Mouse (Mus musculus) limb, embryonic 15.5 days (tissue): ENCODE results near the gene Mtcl1. TPM values are rescaled to one million over a fixed set of nuclear protein-coding genes. Genes with fewer than 3 reads are reported as not detected.

Experiments used
- ATAC-seq: fragments of 200-750 bp; cut with Nextera tagmentation; 2 replicates; pipeline ENCODE4 v1.8.0; 2017; ENCODE audit warnings: low read depth, moderate TSS enrichment; ENCODE audit not compliant: insufficient number of reproducible peaks, low FRiP score, low TSS enrichment
- H3K27ac ChIP-seq: fragments of 300-500 bp; sonication (generic); 2 replicates; pipeline ENCODE4 v1.5.1; 2015; ENCODE audit warnings: moderate library complexity, mild to moderate bottlenecking, inconsistent platforms
- H3K27me3 ChIP-seq: fragments of 300-500 bp; sonication (generic); 2 replicates; pipeline ENCODE4 v1.6.1; 2015; ENCODE audit warnings: inconsistent platforms
- H3K36me3 ChIP-seq: fragments of 300-500 bp; sonication (generic); 2 replicates; pipeline ENCODE4 v1.6.1; 2015; ENCODE audit warnings: inconsistent platforms
- H3K4me1 ChIP-seq: fragments of 300-500 bp; sonication (generic); 2 replicates; pipeline ENCODE4 v1.6.1; 2015; ENCODE audit warnings: inconsistent platforms
- H3K4me2 ChIP-seq: fragments of 300-500 bp; sonication (generic); 2 replicates; pipeline ENCODE4 v1.6.1; 2015; ENCODE audit warnings: mild to moderate bottlenecking, inconsistent platforms
- H3K4me3 ChIP-seq: fragments of 300-500 bp; sonication (generic); 2 replicates; pipeline ENCODE4 v1.5.1; 2015; ENCODE audit warnings: mild to moderate bottlenecking, inconsistent platforms
- H3K9ac ChIP-seq: fragments of 300-500 bp; sonication (generic); 2 replicates; pipeline ENCODE4 v1.6.1; 2015; ENCODE audit warnings: inconsistent platforms
- H3K9me3 ChIP-seq: fragments of 300-500 bp; sonication (generic); 2 replicates; pipeline ENCODE4 v1.6.1; 2016; ENCODE audit warnings: inconsistent platforms
- WGBS: fragments of 180-500 bp; shearing (Covaris S2); methylation state at CpG from one replicate; pipeline ENCODE4 v1.1.7; 2015; 5-methylcytosine and 5-hydroxymethylcytosine counted together
- polyA plus RNA-seq: library from polyadenylated mRNA; unstranded; fragments of >200 nt; fragmentation: Nextera tagmentation; extraction: Ambion mirVana; gene quantifications from 2 replicates; pipeline ENCODE4 v1.2.1, GENCODE M21; 2015

Gene Mtcl1
- polyA plus RNA-seq, 1 experiment from 2014 or later: 4.0 TPM

DNA sequence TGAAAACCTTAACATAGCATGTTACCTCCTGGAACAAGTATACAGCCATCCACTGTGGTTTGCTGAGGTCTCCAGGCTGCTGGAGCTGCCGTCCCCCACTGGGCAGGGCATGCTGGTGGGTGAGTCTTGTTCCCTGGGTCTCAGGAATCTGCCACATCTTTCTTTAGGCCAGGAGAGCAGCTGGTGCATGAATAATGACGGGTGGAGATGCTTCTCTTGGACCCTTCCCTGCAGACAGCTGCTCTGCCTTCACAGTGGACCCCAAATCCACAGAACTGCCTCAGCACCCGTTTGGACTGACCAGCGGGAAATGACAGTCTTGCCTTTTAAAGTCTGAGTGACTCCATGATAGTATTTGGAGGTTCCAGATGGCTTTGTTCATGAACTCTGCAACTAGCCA is 114.7 kb downstream of the Mtcl1 start:
- Histone ChIP-seq H3K9ac (no peak overlapping the region), H3K4me3 (no peak overlapping the region), H3K27me3 (no peaks in the 10 kb centered on the region), H3K4me1 (0 out of 2 replicates have a peak, but pooled peaks cover 6% of the 10 kb centered on the region), H3K9me3 (no peaks in the 10 kb centered on the region), H3K4me2 (no peak overlapping the region), H3K27ac (no peak overlapping the region), H3K36me3 (peaks cover 3% of the 10 kb centered on the region; the same call in 1 of the 2 replicates)
- 58% methylated on average over 4 of the region's 4 CpGs for WGBS
- ATAC-seq: no peak

DNA sequence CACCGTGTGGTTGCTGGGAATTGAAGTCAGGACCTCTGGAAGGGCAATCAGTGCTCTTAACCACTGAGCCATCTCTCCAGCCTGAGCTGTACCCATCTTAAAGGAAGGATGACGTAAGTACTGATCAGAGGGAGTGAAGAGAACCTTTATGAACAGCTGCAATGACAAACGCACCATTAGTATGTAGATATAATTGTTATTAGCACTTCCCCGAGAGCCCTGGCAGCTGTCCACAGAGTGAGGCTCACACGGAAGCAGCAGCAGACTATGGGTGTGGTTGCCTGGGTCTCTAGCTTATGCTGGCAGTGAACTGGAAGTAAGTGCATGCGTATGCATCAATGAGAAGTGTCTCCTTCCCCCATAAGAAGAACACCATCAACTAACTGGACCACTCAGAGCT is 118.3 kb downstream of the Mtcl1 start:
- ATAC-seq: no peak
- H3K4me2 ChIP-seq: no peak overlapping the region
- 0 out of 2 replicates have a peak, but pooled peaks cover 6% of the 10 kb centered on the region for H3K4me1 ChIP-seq
- no peaks in the 10 kb centered on the region for H3K36me3 ChIP-seq
- no peaks in the 10 kb centered on the region for H3K27me3 ChIP-seq
- no peaks in the 10 kb centered on the region for H3K9me3 ChIP-seq
- H3K27ac ChIP-seq: no peak overlapping the region
- 70% methylated on average over 6 of the region's 6 CpGs for WGBS
- no peak overlapping the region for H3K4me3 ChIP-seq
- no peak overlapping the region for H3K9ac ChIP-seq

DNA sequence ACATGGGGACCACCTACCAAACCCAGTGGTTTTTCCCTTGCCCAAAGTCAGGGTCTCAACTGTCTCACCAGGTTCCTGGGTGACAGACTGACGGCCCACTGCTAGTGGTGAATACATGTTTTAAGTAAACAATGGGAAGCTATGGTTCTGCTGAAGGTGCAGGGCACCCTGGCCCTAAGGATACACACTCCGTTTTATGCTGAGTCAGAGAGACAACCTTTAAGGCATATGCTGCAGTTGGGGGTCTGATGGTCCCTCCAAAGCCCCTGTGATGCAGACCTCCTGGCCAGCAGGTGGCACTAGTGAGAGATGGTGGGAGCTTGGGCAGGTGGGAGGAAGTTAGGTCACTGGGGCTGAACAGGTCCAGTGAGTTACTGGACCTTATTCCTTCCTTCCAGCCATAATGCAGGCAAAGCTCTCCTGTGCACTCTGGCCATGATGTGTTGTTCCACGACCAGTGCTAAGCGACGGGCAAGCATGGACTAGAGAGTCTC is 123.0 kb downstream of the Mtcl1 start:
- no peaks in the 10 kb centered on the region for H3K9me3 ChIP-seq
- no peak overlapping the region for H3K9ac ChIP-seq
- H3K4me3 ChIP-seq: no peak overlapping the region
- no peaks in the 10 kb centered on the region for H3K27me3 ChIP-seq
- no peaks in the 10 kb centered on the region for H3K4me1 ChIP-seq
- WGBS: 87% methylated on average over 5 of the region's 5 CpGs
- ATAC-seq: no peak
- H3K4me2 ChIP-seq: no peak overlapping the region
- no peaks in the 10 kb centered on the region for H3K36me3 ChIP-seq
- no peak overlapping the region for H3K27ac ChIP-seq

DNA sequence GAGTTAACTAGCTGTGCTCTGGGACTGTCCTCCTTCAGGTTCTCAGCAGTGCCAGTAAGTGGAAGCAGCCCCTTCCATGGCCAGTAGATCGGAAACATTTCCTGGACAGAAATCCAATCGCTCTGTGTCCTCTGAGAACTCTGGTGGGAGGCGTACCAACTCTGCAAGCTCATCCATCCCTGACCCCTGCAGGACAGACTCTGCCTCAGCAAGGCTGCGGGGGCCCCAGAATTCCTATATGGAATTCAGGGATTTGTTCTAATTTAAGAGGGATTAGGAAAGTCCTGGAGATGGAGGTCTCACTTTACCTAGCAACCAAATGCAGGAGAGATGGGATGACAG is 123.4 kb downstream of the Mtcl1 start:
- ATAC-seq: no peak
- H3K4me3 ChIP-seq: no peak overlapping the region
- 70% methylated on average over 4 of the region's 4 CpGs for WGBS
- no peaks in the 10 kb centered on the region for H3K27me3 ChIP-seq
- no peaks in the 10 kb centered on the region for H3K9me3 ChIP-seq
- no peak overlapping the region for H3K27ac ChIP-seq
- H3K9ac ChIP-seq: no peak overlapping the region
- no peaks in the 10 kb centered on the region for H3K4me1 ChIP-seq
- H3K36me3 ChIP-seq: no peaks in the 10 kb centered on the region
- no peak overlapping the region for H3K4me2 ChIP-seq

DNA sequence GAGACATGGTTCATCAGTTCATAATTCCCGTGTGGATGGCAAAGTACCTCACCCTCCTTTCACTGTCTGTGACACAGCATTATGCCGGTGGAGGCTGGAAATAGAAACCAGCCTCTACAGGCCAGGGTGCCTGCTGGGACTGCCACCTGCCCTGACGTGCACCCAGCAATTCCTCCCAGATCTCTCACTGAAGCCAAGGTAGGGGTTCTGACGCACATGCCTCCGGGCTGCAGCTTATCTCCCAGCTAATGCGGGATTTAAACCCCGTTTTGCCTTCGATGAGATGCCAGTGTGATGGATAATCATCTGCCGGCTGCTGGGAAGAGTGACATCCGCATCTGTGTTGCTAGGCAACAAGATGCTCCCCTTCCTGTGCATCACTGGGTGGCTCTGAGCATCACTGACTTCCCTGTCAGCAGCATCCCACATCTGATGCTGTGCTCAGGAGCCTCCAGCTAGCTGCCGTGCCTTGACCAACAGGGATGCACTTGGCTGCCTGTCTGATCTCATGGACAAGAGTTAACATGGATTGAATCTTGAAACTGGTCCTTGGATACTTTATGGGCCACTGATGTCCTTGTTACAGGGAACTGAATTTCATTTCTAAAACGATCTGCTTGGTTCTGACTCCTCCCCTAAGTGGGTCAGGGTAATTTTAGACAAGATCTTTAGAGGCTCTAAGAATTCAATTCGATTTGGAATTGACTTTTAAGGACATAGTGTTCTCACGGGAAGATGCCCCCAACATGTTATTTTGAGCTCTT is 123.9 kb downstream of the Mtcl1 start:
- Histone ChIP-seq H3K4me1 (peaks cover 2% of the 10 kb centered on the region; the same call in 1 of the 2 replicates), H3K9ac (no peak overlapping the region), H3K4me2 (no peak overlapping the region), H3K27me3 (no peaks in the 10 kb centered on the region), H3K9me3 (no peaks in the 10 kb centered on the region), H3K4me3 (no peak overlapping the region), H3K36me3 (no peaks in the 10 kb centered on the region), H3K27ac (no peak overlapping the region)
- WGBS: 57% methylated on average over 14 of the region's 14 CpGs
- ATAC-seq: no peak

DNA sequence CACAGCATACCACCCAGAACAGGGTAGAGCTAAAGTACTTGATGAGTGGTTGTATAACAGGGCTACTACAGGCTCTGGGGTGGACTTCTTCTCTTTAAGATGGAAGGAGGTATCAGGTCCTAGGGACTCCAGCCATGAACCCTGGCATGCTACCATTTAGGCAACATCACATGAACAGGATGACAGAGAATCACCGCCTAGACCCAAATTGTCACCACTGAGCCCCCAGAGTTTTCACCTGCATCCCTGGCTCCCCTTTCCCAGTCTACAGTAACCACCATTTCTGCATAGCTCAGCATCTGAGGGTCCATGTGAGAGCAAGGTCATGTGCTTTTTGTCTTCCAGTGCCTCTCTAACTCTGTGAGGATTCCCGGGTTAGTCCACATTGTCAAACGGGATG is 124.7 kb downstream of the Mtcl1 start:
- H3K4me3 ChIP-seq: no peak overlapping the region
- no peak overlapping the region for H3K27ac ChIP-seq
- no peaks in the 10 kb centered on the region for H3K9me3 ChIP-seq
- no peaks in the 10 kb centered on the region for H3K36me3 ChIP-seq
- no peak overlapping the region for H3K4me2 ChIP-seq
- H3K9ac ChIP-seq: no peak overlapping the region
- no peak for ATAC-seq
- H3K4me1 ChIP-seq: peaks cover 4% of the 10 kb centered on the region; the same call in 1 of the 2 replicates
- 78% methylated on average over 3 of the region's 3 CpGs for WGBS
- H3K27me3 ChIP-seq: no peaks in the 10 kb centered on the region

DNA sequence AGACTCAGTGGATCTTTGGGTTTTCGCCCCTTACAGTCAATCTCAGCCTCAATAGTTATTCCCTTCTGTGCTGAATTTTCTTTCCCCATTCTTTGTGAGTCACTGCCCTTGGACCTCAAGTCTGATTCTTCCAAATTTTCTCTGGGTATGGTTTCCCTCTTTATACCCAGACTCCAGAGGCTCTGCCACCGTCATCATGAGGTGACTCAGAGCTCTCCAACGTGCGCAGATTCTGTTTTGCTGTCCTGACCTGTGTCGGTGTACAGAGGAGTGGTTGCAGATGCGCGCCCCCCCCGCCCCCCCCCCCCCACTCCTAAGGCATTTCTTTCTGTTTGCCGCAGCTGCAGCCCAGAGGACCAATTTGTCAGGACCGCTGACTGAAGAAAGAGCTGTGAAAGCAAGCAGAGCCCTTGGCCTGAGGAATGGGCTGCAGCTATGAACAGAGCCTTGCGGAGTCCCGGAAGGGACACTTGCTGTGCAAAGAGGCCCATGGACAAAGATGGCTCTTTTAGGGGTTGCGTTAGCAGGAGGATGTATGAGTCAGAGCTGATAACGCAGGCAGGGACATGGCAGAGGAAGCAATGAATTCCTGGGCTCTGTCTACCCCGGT is 126.8 kb downstream of the Mtcl1 start:
- no peak overlapping the region for H3K9ac ChIP-seq
- H3K27me3 ChIP-seq: no peaks in the 10 kb centered on the region
- H3K9me3 ChIP-seq: no peaks in the 10 kb centered on the region
- H3K27ac ChIP-seq: no peak overlapping the region
- H3K36me3 ChIP-seq: no peaks in the 10 kb centered on the region
- no peak overlapping the region for H3K4me2 ChIP-seq
- ATAC-seq: no peak
- WGBS: 69% methylated on average over 15 of the region's 15 CpGs
- peaks cover 4% of the 10 kb centered on the region; the same call in 1 of the 2 replicates for H3K4me1 ChIP-seq
- H3K4me3 ChIP-seq: no peak overlapping the region

DNA sequence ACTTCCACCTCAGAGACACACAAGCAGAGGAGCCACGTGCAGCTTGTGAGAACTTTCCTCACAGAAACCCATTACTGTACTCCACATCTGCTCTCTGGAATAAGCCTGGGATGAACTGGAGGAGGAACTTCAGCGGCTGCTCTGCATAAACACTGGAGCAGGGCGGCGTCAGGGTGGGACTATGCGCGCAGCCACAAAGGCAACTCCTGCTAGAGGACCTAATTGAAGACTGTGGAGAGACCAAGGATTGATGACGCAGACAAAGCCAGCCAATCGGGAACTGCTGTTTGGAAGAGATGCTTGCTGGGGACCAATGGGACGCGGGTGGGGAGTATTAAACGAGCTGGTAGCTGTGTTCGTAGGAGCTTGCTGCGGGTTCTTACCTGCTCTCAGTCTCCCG is 127.6 kb downstream of the Mtcl1 start:
- H3K27ac ChIP-seq: no peak overlapping the region
- no peaks in the 10 kb centered on the region for H3K36me3 ChIP-seq
- H3K4me1 ChIP-seq: peaks cover 4% of the 10 kb centered on the region; the same call in 1 of the 2 replicates
- H3K9ac ChIP-seq: no peak overlapping the region
- 82% methylated on average over 14 of the region's 14 CpGs for WGBS
- no peaks in the 10 kb centered on the region for H3K9me3 ChIP-seq
- H3K4me2 ChIP-seq: no peak overlapping the region
- no peak overlapping the region for H3K4me3 ChIP-seq
- no peaks in the 10 kb centered on the region for H3K27me3 ChIP-seq
- no peak for ATAC-seq

DNA sequence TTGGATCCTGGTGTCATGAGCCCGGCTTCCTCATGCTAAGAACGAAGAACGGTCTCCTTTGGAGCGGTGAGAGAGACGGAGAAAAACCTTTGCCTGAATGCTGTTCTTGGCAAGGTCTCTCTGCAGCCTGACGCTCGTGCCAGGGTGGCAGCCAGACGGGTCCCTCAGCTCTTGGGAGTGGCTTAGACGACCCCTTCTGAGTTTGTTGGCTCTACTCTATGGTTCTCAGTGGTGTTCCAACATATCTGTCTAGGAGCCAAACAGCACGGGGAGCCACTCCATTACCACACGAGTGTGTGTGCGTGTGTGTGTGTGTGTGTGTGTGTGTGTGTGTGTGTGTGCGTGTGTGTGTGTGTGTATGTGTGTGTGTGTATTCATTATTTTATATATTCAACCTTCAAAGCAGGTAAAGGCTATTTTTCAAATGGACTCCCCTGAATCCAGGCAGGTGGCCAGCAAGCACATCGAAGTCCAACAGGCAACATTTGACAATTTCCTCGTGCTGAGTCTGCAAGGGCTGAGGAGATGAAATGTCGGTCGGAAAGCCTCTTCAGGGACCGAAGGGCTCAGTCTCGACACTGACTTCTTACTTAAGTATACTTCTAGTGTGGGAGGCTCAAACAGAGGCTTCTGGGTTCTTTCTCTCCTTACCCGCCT is 128.7 kb downstream of the Mtcl1 start:
- no peaks in the 10 kb centered on the region for H3K27me3 ChIP-seq
- no peaks in the 10 kb centered on the region for H3K9me3 ChIP-seq
- no peak overlapping the region for H3K4me3 ChIP-seq
- peaks cover 4% of the 10 kb centered on the region; the same call in 1 of the 2 replicates for H3K4me1 ChIP-seq
- no peaks in the 10 kb centered on the region for H3K36me3 ChIP-seq
- H3K4me2 ChIP-seq: no peak overlapping the region
- H3K27ac ChIP-seq: no peak overlapping the region
- WGBS: 63% methylated on average over 20 of the region's 20 CpGs
- H3K9ac ChIP-seq: no peak overlapping the region
- no peak for ATAC-seq

DNA sequence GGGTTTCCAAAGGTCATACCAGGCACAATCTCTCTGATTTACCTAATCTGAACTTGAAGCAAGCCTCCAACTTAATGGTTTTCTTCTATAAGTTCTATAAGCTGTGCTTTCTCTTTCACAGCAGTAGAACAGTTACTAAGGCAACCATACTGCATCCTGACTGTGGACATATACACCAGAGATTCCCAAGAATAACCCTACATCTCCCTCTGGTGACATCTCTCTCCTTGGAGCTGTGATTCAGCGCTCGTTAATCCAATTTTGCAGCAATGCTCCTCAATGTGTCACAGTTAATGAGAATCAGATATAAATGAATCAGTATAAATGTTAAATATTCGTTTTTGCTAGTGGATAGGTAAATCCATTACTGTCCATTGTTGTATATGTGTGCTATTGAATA is 131.5 kb downstream of the Mtcl1 start:
- H3K27ac ChIP-seq: no peak overlapping the region
- H3K9me3 ChIP-seq: no peaks in the 10 kb centered on the region
- no peak overlapping the region for H3K4me3 ChIP-seq
- no peak overlapping the region for H3K4me2 ChIP-seq
- ATAC-seq: no peak
- WGBS: 87% methylated on average over 3 of the region's 3 CpGs
- no peaks in the 10 kb centered on the region for H3K36me3 ChIP-seq
- no peak overlapping the region for H3K9ac ChIP-seq
- H3K27me3 ChIP-seq: no peaks in the 10 kb centered on the region
- peaks cover 17% of the 10 kb centered on the region for H3K4me1 ChIP-seq

DNA sequence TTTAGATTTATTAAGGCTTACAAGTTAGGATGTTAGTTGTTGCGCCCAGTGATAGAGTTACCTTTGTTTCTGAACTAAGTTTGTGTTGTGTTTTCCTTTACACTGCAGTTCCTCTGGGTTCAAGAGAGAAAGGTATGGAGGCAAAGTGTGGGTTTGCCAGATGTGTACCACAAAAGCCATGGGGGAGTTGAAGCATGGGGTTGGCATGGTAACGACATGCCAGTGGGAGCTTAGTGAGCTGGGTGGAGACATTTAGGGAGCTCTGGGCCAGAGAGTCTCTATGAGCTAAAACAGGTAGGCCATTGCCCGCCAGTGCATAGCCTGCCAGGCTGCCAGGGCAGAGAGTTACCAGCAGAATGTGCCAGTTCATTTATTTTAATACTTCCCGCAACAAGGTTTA is 132.0 kb downstream of the Mtcl1 start:
- no peak for ATAC-seq
- H3K4me3 ChIP-seq: no peak overlapping the region
- H3K9ac ChIP-seq: no peak overlapping the region
- H3K4me2 ChIP-seq: no peak overlapping the region
- WGBS: 90% methylated on average over 4 of the region's 4 CpGs
- no peaks in the 10 kb centered on the region for H3K27me3 ChIP-seq
- H3K4me1 ChIP-seq: peaks cover 17% of the 10 kb centered on the region
- H3K36me3 ChIP-seq: no peaks in the 10 kb centered on the region
- no peak overlapping the region for H3K27ac ChIP-seq
- no peaks in the 10 kb centered on the region for H3K9me3 ChIP-seq

DNA sequence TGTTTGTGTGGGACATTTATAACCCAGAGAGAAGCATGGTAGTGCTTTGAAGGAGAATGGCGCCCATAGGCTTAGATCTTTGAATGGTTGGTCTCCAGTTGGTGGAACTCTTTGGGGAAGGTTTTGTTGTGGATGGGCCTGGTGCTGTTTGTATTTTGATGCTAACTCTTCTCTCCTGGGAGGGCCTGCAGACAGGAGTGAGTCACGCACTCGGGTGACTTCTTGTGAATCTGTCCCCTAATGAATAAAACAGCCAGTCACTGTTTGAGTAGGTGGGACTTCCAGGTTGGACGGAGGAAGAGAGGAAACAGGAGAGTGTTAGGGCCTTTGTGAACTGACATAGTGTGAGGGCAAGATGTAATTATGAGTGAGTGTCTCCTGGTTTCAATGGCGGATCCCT is 132.4 kb downstream of the Mtcl1 start:
- WGBS: 82% methylated on average over 5 of the region's 5 CpGs
- Histone ChIP-seq H3K4me3 (no peak overlapping the region), H3K9me3 (no peaks in the 10 kb centered on the region)

More for the DNA sequence above, 132.4 kb downstream of the Mtcl1 start:
- Histone ChIP-seq H3K27ac (no peak overlapping the region), H3K9ac (no peak overlapping the region), H3K36me3 (no peaks in the 10 kb centered on the region), H3K27me3 (no peaks in the 10 kb centered on the region), H3K4me2 (no peak overlapping the region), H3K4me1 (peaks cover 17% of the 10 kb centered on the region)
- no peak for ATAC-seq
